Mouse (Mus musculus): ENCODE measurements at regions not wholly inside any gene's neighbourhood (a gene's known extent, or its start where the extent isn't known, plus 50 kb on each side); places are given as distances from the start of the nearest gene placed in this dataset.

DNA sequence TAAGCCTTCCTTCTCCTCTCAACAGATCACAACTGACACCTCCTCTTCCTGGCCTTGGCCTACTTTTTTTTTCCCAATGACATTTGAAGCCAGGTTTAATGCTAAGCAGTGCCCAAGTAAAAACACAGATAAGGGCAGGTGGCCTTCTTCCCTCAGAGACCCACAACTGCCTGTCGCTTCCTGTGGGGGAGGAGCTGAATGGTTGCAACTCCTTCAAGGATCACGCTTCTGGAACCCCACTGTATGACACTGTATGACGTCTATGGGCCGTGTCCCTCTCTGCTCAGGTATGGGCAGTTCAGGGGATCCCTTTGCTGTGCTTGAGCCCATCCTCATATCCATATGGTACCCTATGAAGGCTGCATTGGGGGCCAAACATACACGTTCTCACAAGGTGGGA, 103.9 kb upstream of the Fhl2 start:
- TF ChIP-seq POLR2A (IDR thresholded peaks at IDR 0.05; ENCODE audit: low read depth, low read length) (no peak), CTCF (IDR thresholded peaks at IDR 0.05; ENCODE audit: borderline replicate concordance, insufficient read depth, low read length) (no peak)

All from embryonic fibroblast, embryonic 13.5 days (primary cell).